8 mouse cellular contexts compared by ENCODE assay signal in genomic region chr15:101238885-101239511, GRCm38 (mm10). TPM values are rescaled to one million over a fixed set of nuclear protein-coding genes. Genes with fewer than 3 reads are reported as not detected.
DNase-seq lines count a peak whose midpoint lies in the region; ATAC-seq and TF ChIP-seq lines count a peak whose summit lies in the region.

No protein-coding gene starts in this region.

- no peaks in the 10 kb centered on the region for H3K9me3 ChIP-seq in lung, embryonic 15.5 days

- H3K27ac ChIP-seq in spleen, adult 2 months (ENCODE audit: insufficient read depth, low read length), result no peak overlapping the region
- no peak overlapping the region for H3K27ac ChIP-seq in cerebellum, adult 2 months (ENCODE audit: insufficient read depth, low read length)
- peak overlapping the region; percentile 50; the same call in 1 of the 2 replicates for H3K27ac ChIP-seq in lung, embryonic 15.5 days

- no peak for TF ChIP-seq POLR2A in spleen, adult 2 months (IDR thresholded peaks at IDR 0.05; ENCODE audit: low read depth, low read length)
- no peak for TF ChIP-seq POLR2A in cerebellum, adult 2 months (IDR thresholded peaks at IDR 0.05; ENCODE audit: borderline replicate concordance, insufficient read depth, low read length)

- peak overlapping the region; percentile 68 for H3K4me2 ChIP-seq in lung, embryonic 15.5 days

- ATAC-seq in lung, embryonic 15.5 days (ENCODE audit: borderline replicate concordance, extremely low read depth, low FRiP score, low TSS enrichment), result 0 out of 2 replicates have a peak, but pooled peaks have one; percentile 25

- H3K27me3 ChIP-seq in spleen, adult 2 months (ENCODE audit: control insufficient read depth, insufficient read depth, low read length), result no peaks in the 10 kb centered on the region
- no peaks in the 10 kb centered on the region for H3K27me3 ChIP-seq in cerebellum, adult 2 months (ENCODE audit: control insufficient read depth, insufficient read depth, low read length)
- peaks cover 3% of the 10 kb centered on the region; the same call in 1 of the 2 replicates for H3K27me3 ChIP-seq in lung, embryonic 15.5 days

- H3K9ac ChIP-seq in lung, embryonic 15.5 days, result peak overlapping the region; percentile 22; the same call in 1 of the 2 replicates

- no peaks in the 10 kb centered on the region for H3K36me3 ChIP-seq in spleen, adult 2 months (ENCODE audit: control insufficient read depth, insufficient read depth, low read length)
- H3K36me3 ChIP-seq in lung, embryonic 15.5 days, result no peaks in the 10 kb centered on the region

- WGBS in spleen, adult 2 months, result 18% methylated on average over 28 of the region's 28 CpGs
- 11% methylated on average over 28 of the region's 28 CpGs for WGBS in cerebellum, adult 2 months
- WGBS in lung, embryonic 15.5 days, result 5% methylated on average over 28 of the region's 28 CpGs

- peaks cover under 1% of the 10 kb centered on the region; the same call in 1 of the 2 replicates for H3K4me1 ChIP-seq in spleen, adult 2 months (ENCODE audit: control insufficient read depth, insufficient read depth, insufficient read length)
- peaks cover 12% of the 10 kb centered on the region for H3K4me1 ChIP-seq in cerebellum, adult 2 months (ENCODE audit: control insufficient read depth, insufficient read depth, low read length)
- peaks cover 46% of the 10 kb centered on the region for H3K4me1 ChIP-seq in lung, embryonic 15.5 days

- DNase-seq in spleen, adult 2 months (ENCODE audit: low read depth in 1 of 2, low spot score in 2 of 2), result peak in 1 of 2 experiments; percentile 53
- no peak for DNase-seq in spleen, adult 12 weeks (ENCODE audit: low spot score)
- DNase-seq in cerebellum, adult 2 months, result peak; percentile 71 to 72
- DNase-seq in gastrocnemius, postnatal 25 days, result peak; percentile 59
- DNase-seq in kidney, postnatal 10 days, result peak; percentile 82
- DNase-seq in right cerebral cortex, adult 18-20 months, result peak; percentile 94
- DNase-seq in urinary bladder, adult 18-20 months (ENCODE audit: low spot score in 2 of 2), result no peak

- no peak overlapping the region for H3K4me3 ChIP-seq in spleen, adult 2 months (ENCODE audit: extremely low read depth, insufficient read depth, insufficient read length)
- peak overlapping the region; percentile 15 for H3K4me3 ChIP-seq in cerebellum, adult 2 months (replicated peaks; ENCODE audit: insufficient read depth, low read depth, low read length)
- peak overlapping the region; percentile 23 for H3K4me3 ChIP-seq in lung, embryonic 15.5 days

- peak; percentile 73; the same call in 1 of the 2 replicates for TF ChIP-seq CTCF in spleen, adult 2 months (IDR thresholded peaks at IDR 0.05; ENCODE audit: extremely low read depth, insufficient read depth, insufficient read length, insufficient replicate concordance)
- peak; percentile 66 for TF ChIP-seq CTCF in cerebellum, adult 2 months (IDR thresholded peaks at IDR 0.05; ENCODE audit: borderline replicate concordance, insufficient read depth, low read depth, low read length)

RNA-seq across cellular contexts. Expression of gene Grasp, which starts 15.0 kb away (rescaled TPM):
- 5.6 and 6.5 TPM in 2 replicates for polyA plus RNA-seq in spleen, adult 2 months (2012; rRNA removed)
- polyA plus RNA-seq in cerebellum, adult 2 months (2012; rRNA removed), result 5.0 and 5.3 TPM in 2 replicates
- 1 to 10 TPM; 4.3 to 5.7 TPM for total RNA-seq in gastrocnemius, postnatal 25 days (2021)
- polyA plus RNA-seq in lung, embryonic 15.5 days (2015; fragmentation: Nextera tagmentation; extraction: Ambion mirVana), result 6.9 and 7.9 TPM in 2 replicates

RNA-seq across cellular contexts. Expression of gene Nr4a1, which starts 15.1 kb away (rescaled TPM):
- 50.3 and 63.8 TPM in 2 replicates for polyA plus RNA-seq in spleen, adult 2 months (2012; rRNA removed)
- 13.1 and 16.4 TPM in 2 replicates for polyA plus RNA-seq in cerebellum, adult 2 months (2012; rRNA removed)
- 10 to 100 TPM; 52.2 to 90.7 TPM for total RNA-seq in gastrocnemius, postnatal 25 days (2021)
- 9.2 and 9.9 TPM in 2 replicates for polyA plus RNA-seq in lung, embryonic 15.5 days (2015; fragmentation: Nextera tagmentation; extraction: Ambion mirVana)

RNA-seq across cellular contexts. Expression of gene Atg101, which starts 45.1 kb away (rescaled TPM):
- 24.5 and 29.4 TPM in 2 replicates for polyA plus RNA-seq in spleen, adult 2 months (2012; rRNA removed)
- 46.8 and 49.6 TPM in 2 replicates for polyA plus RNA-seq in cerebellum, adult 2 months (2012; rRNA removed)
- total RNA-seq in gastrocnemius, postnatal 25 days (2021), result 10 to 100 TPM; 22.3 to 31.3 TPM
- 74.5 and 76.8 TPM in 2 replicates for polyA plus RNA-seq in lung, embryonic 15.5 days (2015; fragmentation: Nextera tagmentation; extraction: Ambion mirVana)

RNA-seq across cellular contexts. Expression of gene 6030408B16Rik, which starts 54.0 kb away (rescaled TPM):
- polyA plus RNA-seq in spleen, adult 2 months (2012; rRNA removed), result 0.12 and 0.25 TPM in 2 replicates
- 0.15 and 0.27 TPM in 2 replicates for polyA plus RNA-seq in cerebellum, adult 2 months (2012; rRNA removed)
- total RNA-seq in gastrocnemius, postnatal 25 days (2021), result under 1 TPM; 0.31 to 0.32 TPM
- polyA plus RNA-seq in lung, embryonic 15.5 days (2015; fragmentation: Nextera tagmentation; extraction: Ambion mirVana), result 48.1 and 50.0 TPM in 2 replicates

Comparison
In these comparisons a context has a peak if more than half of its experiments do, and no peak if none do; other contexts are left out.
1. DNase-seq: peak in cerebellum, adult 2 months (2 of 2), gastrocnemius, postnatal 25 days (single experiment), kidney, postnatal 10 days (single experiment) and right cerebral cortex, adult 18-20 months (single experiment); none in spleen, adult 12 weeks (single experiment) and urinary bladder, adult 18-20 months (0 of 2).